Mouse (Mus musculus): Measurements from ENCODE around the gene Mrpl52.

- TF ChIP-seq CTCF (IDR thresholded peaks at IDR 0.05; ENCODE audit: control insufficient read depth, insufficient read depth, insufficient read length) (no peak), CEBPB (IDR thresholded peaks at IDR 0.05; ENCODE audit: low read depth) (no peak), MYOG (IDR thresholded peaks at IDR 0.05; ENCODE audit: control insufficient read depth, extremely low read depth, insufficient read length) (no peak)
Measured at GRCm38 (mm10) chr14:54409980-54410810, 16.5 kb upstream of the Mrpl52 start.
